Mouse (Mus musculus) stomach, embryonic 16.5 days (tissue): Measurements from ENCODE around the gene AK157302. TPM values are rescaled to one million over a fixed set of nuclear protein-coding genes. Genes with fewer than 3 reads are reported as not detected.
A peak's percentile ranks its signal among the peaks of the same experiment; 100 is the strongest.
"Not testable (repeated sequence)": the region's sequence is repeated elsewhere in the genome, so short reads cannot be mapped to it uniquely, and the experiment has no call there.

Experiments used
- ATAC-seq: fragments of 200-750 bp; cut with Nextera tagmentation; 2 replicates; pipeline ENCODE4 v1.8.0; 2017; ENCODE audit warnings: moderate number of reproducible peaks, moderate TSS enrichment; ENCODE audit not compliant: insufficient read depth, low FRiP score
- H3K27ac ChIP-seq: fragments of 300-500 bp; sonication (generic); 2 replicates; pipeline ENCODE4 v1.5.1; 2014; ENCODE audit warnings: low read length
- H3K27me3 ChIP-seq: fragments of 300-500 bp; sonication (generic); 2 replicates; pipeline ENCODE4 v1.6.1; 2014; ENCODE audit warnings: low read length, control low read depth, mixed read lengths; ENCODE audit not compliant: control insufficient read depth, insufficient read depth
- H3K36me3 ChIP-seq: fragments of 300-500 bp; sonication (generic); 2 replicates; pipeline ENCODE4 v1.6.1; 2014; ENCODE audit warnings: low read length; ENCODE audit not compliant: control insufficient read depth, insufficient read depth
- H3K4me1 ChIP-seq: fragments of 300-500 bp; sonication (generic); 2 replicates; pipeline ENCODE4 v1.6.1; 2014; ENCODE audit warnings: low read length, control low read depth, mixed read lengths; ENCODE audit not compliant: control insufficient read depth, insufficient read depth
- H3K4me2 ChIP-seq: fragments of 300-500 bp; sonication (generic); 2 replicates; pipeline ENCODE4 v1.6.1; 2014; ENCODE audit warnings: low read depth, low read length, mixed read lengths
- H3K4me3 ChIP-seq: fragments of 300-500 bp; sonication (generic); replicated peaks from 2 replicates; pipeline ENCODE4 v1.5.1; 2014; ENCODE audit warnings: mild to moderate bottlenecking, low read length
- H3K9ac ChIP-seq: fragments of 300-500 bp; sonication (generic); 2 replicates; pipeline ENCODE4 v1.6.1; 2014; ENCODE audit warnings: low read length
- H3K9me3 ChIP-seq: fragments of 300-500 bp; sonication (generic); replicated peaks from 2 replicates; pipeline ENCODE4 v1.6.1; 2016; ENCODE audit warnings: low read length, control low read depth; ENCODE audit not compliant: control insufficient read depth
- WGBS: fragments of 180-500 bp; shearing (Covaris S2); extraction: QIAGEN DNeasy Blood & Tissue Kit; methylation state at CpG from one replicate; pipeline ENCODE4 v1.1.7; 2014; 5-methylcytosine and 5-hydroxymethylcytosine counted together
- polyA plus RNA-seq: library from polyadenylated mRNA; unstranded; fragments of >200 nt; fragmentation: Nextera tagmentation; extraction: Ambion mirVana; gene quantifications from 2 replicates; pipeline ENCODE4 v1.2.1, GENCODE M21; 2015

The AK157302 gene
- 0.48 and 1.3 TPM in 2 replicates for polyA plus RNA-seq

GRCm38 (mm10) chr13:21495080-21495479 lies at the start of gene AK157302:
TSS of gene AK157302 (plus strand) at chr13:21495223.
- H3K4me1 ChIP-seq, result no peaks in the 10 kb centered on the region
- H3K4me2 ChIP-seq, result no peak within 1 kb of the TSS
- H3K27me3 ChIP-seq, result no peaks in the 10 kb centered on the region
- H3K36me3 ChIP-seq, result no peaks in the 10 kb centered on the region
- H3K9me3 ChIP-seq, result no peaks in the 10 kb centered on the region
- no peak within 1 kb of the TSS for H3K4me3 ChIP-seq
- 93% methylated on average over 21 of the region's 21 CpGs for WGBS
- ATAC-seq, result no peak
- no peak within 1 kb of the TSS for H3K27ac ChIP-seq
- H3K9ac ChIP-seq, result no peak within 1 kb of the TSS

- no peak overlapping the region for H3K4me2 ChIP-seq
- H3K4me1 ChIP-seq, result no peaks in the 10 kb centered on the region
- no peaks in the 10 kb centered on the region for H3K27me3 ChIP-seq
- H3K9ac ChIP-seq, result no peak overlapping the region
- no peaks in the 10 kb centered on the region for H3K9me3 ChIP-seq
- H3K36me3 ChIP-seq, result peaks cover 18% of the 10 kb centered on the region; the same call in 1 of the 2 replicates
- H3K4me3 ChIP-seq, result no peak overlapping the region
- WGBS, result 90% methylated on average over 9 of the region's 9 CpGs
- no peak overlapping the region for H3K27ac ChIP-seq
- ATAC-seq, result no peak
Observed at GRCm38 (mm10) chr13:21446796-21447195, 48.2 kb upstream of the AK157302 start.

DNA sequence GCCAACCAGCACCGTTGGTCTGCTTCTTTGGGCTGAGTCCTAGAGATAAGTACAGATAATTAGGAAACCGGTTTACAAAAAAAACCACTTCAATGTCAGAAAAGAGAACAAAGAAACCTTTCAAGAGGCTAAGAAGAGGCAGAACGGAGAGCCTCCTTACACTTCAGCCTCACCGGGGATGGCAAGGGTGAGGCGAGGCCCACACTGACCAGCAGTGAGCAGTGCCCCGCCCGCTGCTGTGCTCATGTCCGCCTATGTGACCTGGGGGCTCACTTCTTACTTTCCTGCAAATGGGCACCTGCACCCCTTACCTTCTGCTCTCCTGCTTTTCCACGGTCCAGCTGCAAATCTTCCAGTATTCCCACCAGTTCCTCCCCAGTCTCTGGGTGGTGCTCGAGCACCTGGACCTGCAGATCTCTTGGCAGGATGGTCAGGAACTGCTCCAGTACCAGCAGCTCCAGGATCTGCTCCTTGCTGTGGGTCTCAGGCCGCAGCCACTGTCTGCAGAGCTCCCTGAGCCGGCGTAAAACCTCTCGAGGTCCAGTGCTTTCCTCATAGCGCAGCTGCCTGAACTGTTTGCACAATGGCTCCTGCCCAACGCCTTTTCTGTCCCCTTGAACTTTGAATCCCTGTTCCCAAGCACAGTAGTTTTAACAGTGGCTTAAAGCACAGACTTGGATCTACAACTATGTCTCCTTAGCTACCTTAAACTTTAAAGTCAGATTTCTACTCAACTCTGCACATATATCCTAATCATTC lies 47.0 kb upstream of the AK157302 start:
- Histone ChIP-seq H3K9me3 (no peaks in the 10 kb centered on the region), H3K36me3 (peaks cover 17% of the 10 kb centered on the region; the same call in 1 of the 2 replicates), H3K4me2 (no peak overlapping the region), H3K27ac (no peak overlapping the region), H3K27me3 (no peaks in the 10 kb centered on the region), H3K4me1 (0 out of 2 replicates have a peak, but pooled peaks cover 6% of the 10 kb centered on the region), H3K4me3 (no peak overlapping the region), H3K9ac (no peak overlapping the region)
- 67% methylated on average over 16 of the region's 16 CpGs for WGBS
- no peak for ATAC-seq

GRCm38 (mm10) chr13:21453042-21453441 lies 42.0 kb upstream of the AK157302 start:
- H3K27ac ChIP-seq, result peak overlapping the region; percentile 77
- H3K9me3 ChIP-seq, result no peaks in the 10 kb centered on the region
- peak overlapping the region; percentile 56 for H3K4me3 ChIP-seq
- H3K4me1 ChIP-seq, result peaks cover 6% of the 10 kb centered on the region; the same call in 1 of the 2 replicates
- peak overlapping the region; percentile 80 for H3K9ac ChIP-seq
- 2% methylated on average over 13 of the region's 13 CpGs for WGBS
- ATAC-seq, result 0 out of 2 replicates have a peak, but pooled peaks have one; percentile 4
- no peaks in the 10 kb centered on the region for H3K27me3 ChIP-seq
- peak overlapping the region; percentile 72 for H3K4me2 ChIP-seq
- H3K36me3 ChIP-seq, result 0 out of 2 replicates have a peak, but pooled peaks cover 3% of the 10 kb centered on the region

GRCm38 (mm10) chr13:21453449-21453848 lies 41.6 kb upstream of the AK157302 start, which contains the start of gene Zscan26:
TSS of gene Zscan26 (minus strand) at chr13:21453730.
- Histone ChIP-seq H3K4me1 (peaks cover 6% of the 10 kb centered on the region; the same call in 1 of the 2 replicates), H3K27ac (peak within 1 kb of the TSS; percentile 77), H3K4me2 (peak within 1 kb of the TSS; percentile 72), H3K9ac (peak within 1 kb of the TSS; percentile 80), H3K9me3 (no peaks in the 10 kb centered on the region), H3K27me3 (no peaks in the 10 kb centered on the region), H3K4me3 (peak within 1 kb of the TSS; percentile 56), H3K36me3 (no peaks in the 10 kb centered on the region)
- under 1% methylated on average over 23 of the region's 23 CpGs for WGBS
- ATAC-seq, result peak; percentile 85

DNA sequence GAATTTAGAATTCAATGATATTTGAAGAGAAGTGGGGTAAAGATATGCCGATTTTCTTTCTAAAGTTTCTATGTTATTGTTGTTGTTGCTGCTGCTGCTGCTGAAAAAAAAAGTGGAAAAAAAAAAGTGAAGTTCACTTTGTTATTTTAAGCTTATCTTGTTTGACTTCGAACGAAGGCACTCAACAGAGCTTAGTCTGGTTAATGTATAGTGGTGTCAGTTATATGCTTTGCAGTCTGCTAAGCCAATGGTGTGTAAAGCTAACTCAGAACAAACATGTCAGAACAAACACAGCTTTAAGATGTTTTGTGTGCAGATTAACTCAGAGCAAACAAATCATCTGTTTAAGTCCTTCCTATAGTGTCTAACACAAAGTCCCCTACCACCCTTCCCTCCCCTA lies 40.9 kb upstream of the AK157302 start:
- Histone ChIP-seq H3K4me2 (peak overlapping the region; percentile 72), H3K36me3 (no peaks in the 10 kb centered on the region), H3K4me1 (peaks cover 6% of the 10 kb centered on the region; the same call in 1 of the 2 replicates), H3K9ac (no peak overlapping the region), H3K4me3 (0 out of 2 replicates have a peak overlapping the region, but pooled peaks have one; percentile 56), H3K9me3 (no peaks in the 10 kb centered on the region), H3K27me3 (no peaks in the 10 kb centered on the region), H3K27ac (no peak overlapping the region; the same call in 1 of the 2 replicates)
- WGBS, result 51% methylated on average over 3 of the region's 3 CpGs
- ATAC-seq, result peak; percentile 67; the same call in 1 of the 2 replicates

GRCm38 (mm10) chr13:21456347-21456746 lies 38.7 kb upstream of the AK157302 start:
- peak; percentile 51; the same call in 1 of the 2 replicates for ATAC-seq
- Histone ChIP-seq H3K9ac (no peak overlapping the region), H3K4me1 (peaks cover 6% of the 10 kb centered on the region; the same call in 1 of the 2 replicates), H3K36me3 (no peaks in the 10 kb centered on the region), H3K9me3 (no peaks in the 10 kb centered on the region), H3K4me3 (no peak overlapping the region), H3K27ac (no peak overlapping the region), H3K27me3 (no peaks in the 10 kb centered on the region), H3K4me2 (no peak overlapping the region)
- WGBS, result 13% methylated on average over 4 of the region's 4 CpGs

DNA sequence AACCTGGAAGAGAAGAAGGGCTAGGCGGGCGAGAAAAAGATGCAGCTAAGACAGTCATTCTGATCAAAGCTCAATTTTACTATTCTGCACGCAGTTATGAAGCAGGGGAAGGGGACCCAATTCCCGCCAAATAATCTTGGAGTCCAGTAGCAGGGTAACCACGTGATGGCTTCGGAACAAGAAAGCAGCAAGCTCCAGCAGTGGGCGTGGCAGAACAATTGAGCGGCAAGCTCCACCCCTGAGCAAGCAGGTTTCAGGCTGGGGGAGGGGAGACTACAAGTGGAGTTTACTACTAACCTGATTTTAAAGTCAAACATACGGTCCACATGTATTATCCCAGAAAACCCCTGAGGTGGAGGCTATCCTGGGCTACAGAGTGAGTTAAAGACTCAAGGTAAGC lies 32.5 kb upstream of the AK157302 start:
- not testable (repeated sequence) for H3K36me3 ChIP-seq, H3K4me1 ChIP-seq, H3K9ac ChIP-seq, H3K4me2 ChIP-seq, H3K27me3 ChIP-seq, ATAC-seq, H3K4me3 ChIP-seq, H3K27ac ChIP-seq, H3K9me3 ChIP-seq
- WGBS, result 52% methylated on average over 9 of the region's 9 CpGs

DNA sequence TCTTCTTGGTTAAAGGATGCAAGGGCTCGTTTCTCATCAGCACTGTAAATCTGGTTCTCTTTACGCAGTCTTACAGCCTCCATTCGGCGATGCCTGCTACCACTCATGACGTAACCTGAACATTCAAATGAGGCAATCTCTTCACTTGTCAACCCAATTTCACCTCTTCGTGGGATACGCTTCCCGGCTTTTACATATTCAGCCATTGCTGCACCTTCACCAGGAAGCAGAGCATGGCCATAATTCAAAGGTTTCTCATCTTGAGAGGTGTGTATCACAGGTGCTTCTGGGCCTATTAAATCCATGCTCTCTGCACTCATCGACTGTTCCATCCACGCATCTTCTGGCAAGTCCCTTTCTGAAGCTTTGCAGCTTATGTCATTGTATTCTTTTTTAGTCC lies 27.7 kb upstream of the AK157302 start:
- ATAC-seq, result no peak
- 85% methylated on average over 10 of the region's 10 CpGs for WGBS
- Histone ChIP-seq H3K9ac (no peak overlapping the region), H3K9me3 (no peaks in the 10 kb centered on the region), H3K27ac (no peak overlapping the region), H3K27me3 (peaks cover 5% of the 10 kb centered on the region; the same call in 1 of the 2 replicates), H3K4me1 (no peaks in the 10 kb centered on the region), H3K4me3 (no peak overlapping the region), H3K36me3 (no peaks in the 10 kb centered on the region), H3K4me2 (no peak overlapping the region)
